Mouse (Mus musculus): ENCODE results near the gene Cacna1c. TPM values are rescaled to one million over a fixed set of nuclear protein-coding genes. Genes with fewer than 3 reads are reported as not detected.

The Cacna1c gene
- polyA plus RNA-seq, 1 experiment from 2014 or later: 2.3 TPM

DNA sequence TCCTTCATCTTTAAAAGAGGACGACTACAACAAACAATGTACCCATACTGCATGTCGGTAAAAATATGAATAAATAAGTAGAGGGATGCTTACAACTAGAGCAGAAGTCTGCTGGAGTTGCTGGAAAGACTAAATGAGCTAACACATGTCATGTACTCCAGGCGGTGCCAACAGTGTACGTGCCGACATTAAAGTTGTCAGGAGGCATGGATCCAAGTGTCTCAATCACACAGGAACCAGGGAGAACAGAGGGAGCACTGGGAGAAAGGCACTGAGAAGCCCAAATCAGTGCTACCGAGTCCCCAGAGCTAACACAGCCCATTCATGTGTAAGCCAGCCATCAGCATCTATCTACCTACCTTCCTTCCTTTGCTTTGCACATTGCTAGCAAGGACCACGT, 150.7 kb downstream of the Cacna1c start:
- H3K4me2 ChIP-seq (replicated peaks; ENCODE audit: low read depth): no peak overlapping the region
- H3K9me3 ChIP-seq (ENCODE audit: control insufficient read depth, low read length): no peaks in the 10 kb centered on the region
- H3K4me3 ChIP-seq (ENCODE audit: low read depth, low read length): no peak overlapping the region
- no peaks in the 10 kb centered on the region for H3K36me3 ChIP-seq (ENCODE audit: control insufficient read depth, insufficient read depth, low read length)
- no peak overlapping the region for H3K9ac ChIP-seq (ENCODE audit: low read length)
- DNase-seq (ENCODE audit: low spot score): no peak
- no peak for ATAC-seq (ENCODE audit: low FRiP score, low TSS enrichment)
- H3K27ac ChIP-seq (replicated peaks): no peak overlapping the region
- no peaks in the 10 kb centered on the region for H3K4me1 ChIP-seq (replicated peaks; ENCODE audit: control insufficient read depth, insufficient read depth)
- H3K27me3 ChIP-seq (ENCODE audit: control insufficient read depth, insufficient read depth, low read length): no peaks in the 10 kb centered on the region
- no peak for TF ChIP-seq EP300 (optimal IDR thresholded peaks at IDR 0.05)
- WGBS: 78% methylated on average over 7 of the region's 7 CpGs

DNA sequence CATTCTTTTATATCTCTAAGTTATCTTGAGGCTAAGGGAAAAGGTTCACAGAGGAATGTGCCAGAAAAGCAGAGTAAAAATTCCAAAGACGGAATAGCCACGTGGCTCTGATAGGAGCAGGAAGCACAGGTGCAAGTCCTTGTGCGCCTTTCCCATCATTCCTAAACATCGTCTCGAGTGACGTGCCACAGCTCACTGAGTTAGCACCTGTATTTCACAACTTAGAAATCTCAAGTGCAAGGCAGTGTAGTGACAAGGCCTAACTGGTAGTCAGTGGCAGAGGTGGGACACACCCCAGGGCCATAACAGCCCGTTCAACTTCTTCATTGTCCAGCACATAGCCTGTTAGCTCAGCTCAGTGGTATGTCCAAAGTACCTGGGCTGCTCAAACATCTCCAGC, 152.1 kb downstream of the Cacna1c start:
- Histone ChIP-seq H3K27me3 (ENCODE audit: control insufficient read depth, insufficient read depth, low read length) (no peaks in the 10 kb centered on the region), H3K4me3 (ENCODE audit: low read depth, low read length) (no peak overlapping the region), H3K36me3 (ENCODE audit: control insufficient read depth, insufficient read depth, low read length) (no peaks in the 10 kb centered on the region), H3K27ac (replicated peaks) (no peak overlapping the region), H3K9me3 (ENCODE audit: control insufficient read depth, low read length) (no peaks in the 10 kb centered on the region), H3K4me2 (replicated peaks; ENCODE audit: low read depth) (no peak overlapping the region), H3K9ac (ENCODE audit: low read length) (no peak overlapping the region), H3K4me1 (replicated peaks; ENCODE audit: control insufficient read depth, insufficient read depth) (no peaks in the 10 kb centered on the region)
- TF ChIP-seq CTCF (IDR thresholded peaks at IDR 0.05; ENCODE audit: low read depth): no peak
- TF ChIP-seq EP300 (optimal IDR thresholded peaks at IDR 0.05): no peak
- WGBS: 64% methylated on average over 7 of the region's 7 CpGs
- DNase-seq (ENCODE audit: low spot score): no peak
- ATAC-seq (ENCODE audit: low FRiP score, low TSS enrichment): no peak

GRCm38 (mm10) chr6:119042803-119043202, 153.4 kb downstream of the Cacna1c start:
- ATAC-seq (ENCODE audit: low FRiP score, low TSS enrichment) (no peak), DNase-seq (ENCODE audit: low spot score) (no peak)
- 79% methylated on average over 3 of the region's 3 CpGs for WGBS
- no peaks in the 10 kb centered on the region for H3K9me3 ChIP-seq (ENCODE audit: control insufficient read depth, low read length)
- no peak overlapping the region for H3K4me2 ChIP-seq (replicated peaks; ENCODE audit: low read depth)
- TF ChIP-seq CTCF (IDR thresholded peaks at IDR 0.05; ENCODE audit: low read depth) (no peak), EP300 (optimal IDR thresholded peaks at IDR 0.05) (no peak)
- no peak overlapping the region for H3K27ac ChIP-seq (replicated peaks)
- H3K4me1 ChIP-seq (replicated peaks; ENCODE audit: control insufficient read depth, insufficient read depth): no peaks in the 10 kb centered on the region
- no peak overlapping the region for H3K4me3 ChIP-seq (ENCODE audit: low read depth, low read length)
- no peaks in the 10 kb centered on the region for H3K36me3 ChIP-seq (ENCODE audit: control insufficient read depth, insufficient read depth, low read length)
- no peaks in the 10 kb centered on the region for H3K27me3 ChIP-seq (ENCODE audit: control insufficient read depth, insufficient read depth, low read length)
- H3K9ac ChIP-seq (ENCODE audit: low read length): no peak overlapping the region

DNA sequence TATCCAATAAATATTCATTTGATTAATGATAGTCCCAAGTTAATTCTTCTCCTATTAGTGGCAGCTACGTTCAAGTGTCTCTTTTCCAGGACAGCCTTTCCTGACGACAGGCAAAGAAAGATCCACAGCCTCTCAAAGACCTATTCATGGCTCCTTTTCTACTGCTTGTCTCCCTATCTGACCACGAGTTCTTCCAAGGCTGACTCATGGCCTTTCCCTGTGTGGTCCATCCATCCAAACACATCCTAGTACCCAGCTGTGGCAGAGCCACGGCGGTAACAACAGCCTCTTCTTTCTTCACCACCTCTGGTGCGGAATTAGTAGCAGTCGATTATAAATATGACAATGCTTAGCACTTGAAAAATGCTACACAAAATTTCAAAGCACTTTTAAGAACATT, 155.3 kb downstream of the Cacna1c start:
- no peak for DNase-seq (ENCODE audit: low spot score)
- H3K36me3 ChIP-seq (ENCODE audit: control insufficient read depth, insufficient read depth, low read length): no peaks in the 10 kb centered on the region
- no peak overlapping the region for H3K9ac ChIP-seq (ENCODE audit: low read length)
- no peak overlapping the region for H3K27ac ChIP-seq (replicated peaks)
- H3K4me2 ChIP-seq (replicated peaks; ENCODE audit: low read depth): no peak overlapping the region
- 0 out of 2 replicates have a peak, but pooled peaks cover 3% of the 10 kb centered on the region for H3K4me1 ChIP-seq (replicated peaks; ENCODE audit: control insufficient read depth, insufficient read depth)
- H3K27me3 ChIP-seq (ENCODE audit: control insufficient read depth, insufficient read depth, low read length): no peaks in the 10 kb centered on the region
- 64% methylated on average over 7 of the region's 7 CpGs for WGBS
- no peak for ATAC-seq (ENCODE audit: low FRiP score, low TSS enrichment)
- no peaks in the 10 kb centered on the region for H3K9me3 ChIP-seq (ENCODE audit: control insufficient read depth, low read length)
- TF ChIP-seq CTCF (IDR thresholded peaks at IDR 0.05; ENCODE audit: low read depth): no peak
- TF ChIP-seq EP300 (optimal IDR thresholded peaks at IDR 0.05): no peak
- H3K4me3 ChIP-seq (ENCODE audit: low read depth, low read length): no peak overlapping the region

GRCm38 (mm10) chr6:119039815-119040214, 156.4 kb downstream of the Cacna1c start:
- TF ChIP-seq EP300 (optimal IDR thresholded peaks at IDR 0.05): no peak
- no peak for TF ChIP-seq CTCF (IDR thresholded peaks at IDR 0.05; ENCODE audit: low read depth)
- WGBS: 82% methylated on average over 7 of the region's 7 CpGs
- no peak overlapping the region for H3K27ac ChIP-seq (replicated peaks)
- no peaks in the 10 kb centered on the region for H3K36me3 ChIP-seq (ENCODE audit: control insufficient read depth, insufficient read depth, low read length)
- no peaks in the 10 kb centered on the region for H3K9me3 ChIP-seq (ENCODE audit: control insufficient read depth, low read length)
- H3K4me1 ChIP-seq (replicated peaks; ENCODE audit: control insufficient read depth, insufficient read depth): 0 out of 2 replicates have a peak, but pooled peaks cover 3% of the 10 kb centered on the region
- H3K4me3 ChIP-seq (ENCODE audit: low read depth, low read length): no peak overlapping the region
- DNase-seq (ENCODE audit: low spot score) (no peak), ATAC-seq (ENCODE audit: low FRiP score, low TSS enrichment) (no peak)
- H3K4me2 ChIP-seq (replicated peaks; ENCODE audit: low read depth): no peak overlapping the region
- no peak overlapping the region for H3K9ac ChIP-seq (ENCODE audit: low read length)
- no peaks in the 10 kb centered on the region for H3K27me3 ChIP-seq (ENCODE audit: control insufficient read depth, insufficient read depth, low read length)

- no peak overlapping the region for H3K4me3 ChIP-seq (ENCODE audit: low read depth, low read length)
- H3K36me3 ChIP-seq (ENCODE audit: control insufficient read depth, insufficient read depth, low read length): no peaks in the 10 kb centered on the region
- no peak overlapping the region for H3K4me2 ChIP-seq (replicated peaks; ENCODE audit: low read depth)
- DNase-seq (ENCODE audit: low spot score) (no peak), ATAC-seq (ENCODE audit: low FRiP score, low TSS enrichment) (no peak)
- 0 out of 2 replicates have a peak, but pooled peaks cover 3% of the 10 kb centered on the region for H3K4me1 ChIP-seq (replicated peaks; ENCODE audit: control insufficient read depth, insufficient read depth)
- TF ChIP-seq EP300 (optimal IDR thresholded peaks at IDR 0.05): no peak
- no peak for TF ChIP-seq CTCF (IDR thresholded peaks at IDR 0.05; ENCODE audit: low read depth)
- H3K9me3 ChIP-seq (ENCODE audit: control insufficient read depth, low read length): no peaks in the 10 kb centered on the region
- no peak overlapping the region for H3K27ac ChIP-seq (replicated peaks)
- H3K27me3 ChIP-seq (ENCODE audit: control insufficient read depth, insufficient read depth, low read length): no peaks in the 10 kb centered on the region
- WGBS: 64% methylated on average over 5 of the region's 5 CpGs
- no peak overlapping the region for H3K9ac ChIP-seq (ENCODE audit: low read length)
These were observed 156.9 kb downstream of the Cacna1c start for GRCm38 (mm10) chr6:119039293-119039692.
